Mouse (Mus musculus) cerebellum, adult 2 months (tissue): ENCODE measurements around the gene Chpt1.

Experiments
- CTCF ChIP-seq: fragments of 200-500 bp; IDR thresholded peaks from 2 replicates; pipeline ENCODE4 v1.5.1; 2011; ENCODE audit warnings: low read depth, mild to moderate bottlenecking, control low read depth, low read length, moderate library complexity, borderline replicate concordance; ENCODE audit not compliant: insufficient read depth
- POLR2A ChIP-seq: fragments of 200-500 bp; IDR thresholded peaks from 2 replicates; pipeline ENCODE4 v1.6.1; 2011; ENCODE audit warnings: low read length, control low read depth, borderline replicate concordance; ENCODE audit not compliant: insufficient read depth

DNA sequence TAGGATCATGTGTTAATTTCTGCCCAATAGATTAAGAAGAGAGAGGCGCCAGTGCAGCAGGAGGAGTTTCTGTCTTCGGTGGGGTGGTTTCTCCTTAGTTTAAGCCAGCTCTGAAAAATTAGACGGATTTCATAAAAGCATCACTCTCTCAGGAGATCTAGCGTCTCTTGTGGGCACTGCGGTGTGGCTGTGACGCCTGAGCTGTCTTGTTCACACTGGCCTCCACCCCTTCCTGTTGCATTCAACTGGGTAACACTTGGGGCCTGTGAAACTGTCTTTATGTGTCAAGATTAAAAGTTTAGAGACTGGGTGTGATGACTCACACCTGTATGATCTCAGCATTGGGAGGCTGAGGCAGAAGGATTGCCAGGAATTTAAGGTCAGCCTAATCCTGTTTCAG, 75.9 kb downstream of the Chpt1 start:
- TF ChIP-seq POLR2A, result no peak
- TF ChIP-seq CTCF, result no peak
